10 mouse cellular contexts compared by ENCODE assay signal in genomic region chr8:26351643-26352540, GRCm38 (mm10).
DNase-seq lines count a peak whose midpoint lies in the region; ATAC-seq lines count a peak whose summit lies in the region.
"Had no signal": no experiment of that assay in that cellular context is flagged by ENCODE, and none has a peak within 500 bp of the region (broad histone marks: within the 10 kb centered on the region; RNA-seq: fewer than 3 reads in every experiment).

No protein-coding gene starts in this region.

- H3K4me2 ChIP-seq in forebrain, embryonic 13.5 days = peak overlapping the region; percentile 39
- peak overlapping the region; percentile 83 for H3K4me2 ChIP-seq in heart, embryonic 16.5 days (ENCODE audit: low read depth, low read length)
- peak overlapping the region; percentile 64 for H3K4me2 ChIP-seq in lung, embryonic 16.5 days (ENCODE audit: low read depth, low read length)
- H3K4me2 ChIP-seq: liver, embryonic 15.5 days had no signal

- H3K9me3 ChIP-seq in forebrain, embryonic 13.5 days (replicated peaks) = no peaks in the 10 kb centered on the region
- no peaks in the 10 kb centered on the region for H3K9me3 ChIP-seq in heart, embryonic 16.5 days (replicated peaks; ENCODE audit: control insufficient read depth, low read length)
- H3K9me3 ChIP-seq in lung, embryonic 16.5 days (ENCODE audit: control insufficient read depth, low read length) = no peaks in the 10 kb centered on the region
- H3K9me3 ChIP-seq: liver, embryonic 15.5 days had no signal

- ATAC-seq in forebrain, embryonic 13.5 days = peak; percentile 70
- ATAC-seq in heart, embryonic 16.5 days (replicated peaks; ENCODE audit: extremely low read depth, insufficient read depth, low FRiP score) = peak; percentile 84
- peak; percentile 88 for ATAC-seq in lung, embryonic 16.5 days (ENCODE audit: low read depth)
- ATAC-seq in inflammation-experienced regulatory T-cells, adult 6 months = no peak
- ATAC-seq: Patski had no signal

- no peak overlapping the region for H3K9ac ChIP-seq in forebrain, embryonic 13.5 days
- H3K9ac ChIP-seq in heart, embryonic 16.5 days (ENCODE audit: low read length) = peak overlapping the region; percentile 70
- peak overlapping the region; percentile 56 for H3K9ac ChIP-seq in lung, embryonic 16.5 days (ENCODE audit: low read length)
- H3K9ac ChIP-seq: liver, embryonic 15.5 days had no signal

- peak overlapping the region; percentile 71 for H3K27ac ChIP-seq in brown adipose tissue, adult 24 weeks (replicated peaks; ENCODE audit: low read depth, low read length)
- no peak overlapping the region for H3K27ac ChIP-seq in forebrain, embryonic 13.5 days
- H3K27ac ChIP-seq in heart, embryonic 16.5 days (ENCODE audit: low read length) = peak overlapping the region; percentile 91
- H3K27ac ChIP-seq in lung, embryonic 16.5 days (ENCODE audit: low read length) = peak overlapping the region; percentile 96
- H3K27ac ChIP-seq: liver, embryonic 15.5 days had no signal

- H3K4me1 ChIP-seq in brown adipose tissue, adult 24 weeks (ENCODE audit: control insufficient read depth, insufficient read depth, insufficient read length, low read length) = 0 out of 2 replicates have a peak, but pooled peaks cover 2% of the 10 kb centered on the region
- H3K4me1 ChIP-seq in forebrain, embryonic 13.5 days = peaks cover 12% of the 10 kb centered on the region
- peaks cover 8% of the 10 kb centered on the region for H3K4me1 ChIP-seq in heart, embryonic 16.5 days (ENCODE audit: control insufficient read depth, insufficient read depth, low read length)
- H3K4me1 ChIP-seq in lung, embryonic 16.5 days (replicated peaks; ENCODE audit: control insufficient read depth, insufficient read depth, low read length) = peaks cover 22% of the 10 kb centered on the region
- H3K4me1 ChIP-seq: liver, embryonic 15.5 days had no signal

- peaks cover 9% of the 10 kb centered on the region; the same call in 1 of the 2 replicates for H3K27me3 ChIP-seq in forebrain, embryonic 13.5 days
- H3K27me3 ChIP-seq in heart, embryonic 16.5 days (ENCODE audit: control insufficient read depth, insufficient read depth, low read length) = no peaks in the 10 kb centered on the region
- H3K27me3 ChIP-seq in lung, embryonic 16.5 days (ENCODE audit: control insufficient read depth, insufficient read depth, low read depth, low read length) = no peaks in the 10 kb centered on the region
- H3K27me3 ChIP-seq: liver, embryonic 15.5 days had no signal

- no peaks in the 10 kb centered on the region for H3K36me3 ChIP-seq in forebrain, embryonic 13.5 days (ENCODE audit: poor library complexity, severe bottlenecking)
- no peaks in the 10 kb centered on the region for H3K36me3 ChIP-seq in heart, embryonic 16.5 days (ENCODE audit: control insufficient read depth, insufficient read depth)
- no peaks in the 10 kb centered on the region for H3K36me3 ChIP-seq in lung, embryonic 16.5 days (ENCODE audit: control insufficient read depth, insufficient read depth, low read length)
- H3K36me3 ChIP-seq: liver, embryonic 15.5 days had no signal

- H3K4me3 ChIP-seq in brown adipose tissue, adult 24 weeks (ENCODE audit: insufficient read depth, low read depth, low read length) = no peak overlapping the region
- H3K4me3 ChIP-seq in forebrain, embryonic 13.5 days = no peak overlapping the region
- peak overlapping the region; percentile 53 for H3K4me3 ChIP-seq in heart, embryonic 16.5 days (ENCODE audit: low read length)
- H3K4me3 ChIP-seq in lung, embryonic 16.5 days (ENCODE audit: low read length) = peak overlapping the region; percentile 39
- H3K4me3 ChIP-seq: liver, embryonic 15.5 days had no signal

- DNase-seq in 3134 (ENCODE audit: extremely low read depth, insufficient read length, low spot score) = peak; percentile 11
- DNase-seq in kidney, postnatal 25 days = peak; percentile 45 to 59
- peak; percentile 9 for DNase-seq in right cerebral cortex, postnatal 4 days

- WGBS in forebrain, embryonic 13.5 days = 60% methylated on average over 21 of the region's 21 CpGs
- 34% methylated on average over 21 of the region's 21 CpGs for WGBS in heart, embryonic 16.5 days
- whole genome bisulfite sequencing in lung, embryonic 16.5 days = 23% methylated on average over 21 of the region's 21 CpGs

Comparison
In these comparisons a context has a peak if more than half of its experiments do, and no peak if none do; other contexts are left out.
1. H3K4me3 ChIP-seq: peak in heart, embryonic 16.5 days (single experiment) and lung, embryonic 16.5 days (single experiment); none in brown adipose tissue, adult 24 weeks (single experiment) and forebrain, embryonic 13.5 days (single experiment).
2. Peak in every context shown above with its lines, with median percentiles within 50 percentile points of each other: DNase-seq and H3K4me2 ChIP-seq.